Mouse (Mus musculus): ENCODE measurements around the gene Rims3. TPM values are rescaled to one million over a fixed set of nuclear protein-coding genes. Genes with fewer than 3 reads are reported as not detected.

Rims3 gene
- polyA plus RNA-seq, 1 experiment from 2014 or later, result 0.82 TPM

DNA sequence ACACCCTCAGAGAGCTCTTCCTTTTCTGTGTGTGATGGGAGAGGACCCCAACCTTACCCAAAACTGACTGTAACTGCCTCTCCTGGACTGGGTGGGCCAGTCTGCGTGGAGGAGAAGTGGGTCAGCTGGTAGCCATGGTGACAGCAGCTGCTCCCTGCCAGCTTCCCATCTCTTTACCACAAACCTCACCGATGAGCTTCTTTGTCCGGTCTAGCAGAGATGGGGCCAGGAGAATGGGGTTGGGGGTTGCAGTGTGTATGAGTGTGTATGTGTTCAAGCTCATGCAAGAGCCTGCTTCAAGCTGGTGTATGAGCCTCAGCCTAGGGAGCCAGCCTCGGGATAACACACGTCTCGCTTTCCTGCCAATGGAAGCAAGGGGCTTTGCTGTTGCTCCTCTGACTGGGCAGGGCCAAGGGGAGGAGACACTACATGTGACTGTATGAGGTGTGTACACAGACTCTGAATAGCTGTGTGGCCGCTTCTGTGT lies 15.7 kb downstream of the Rims3 start:
- ATAC-seq, result no peak
- Histone ChIP-seq H3K27ac (ENCODE audit: low read length) (no peak overlapping the region), H3K9ac (ENCODE audit: low read depth, low read length) (no peak overlapping the region), H3K36me3 (ENCODE audit: control insufficient read depth, insufficient read depth, low read length) (no peaks in the 10 kb centered on the region), H3K4me3 (ENCODE audit: low read length) (no peak overlapping the region), H3K9me3 (ENCODE audit: control insufficient read depth, low read length) (no peaks in the 10 kb centered on the region), H3K4me1 (ENCODE audit: control insufficient read depth, insufficient read depth, low read length) (no peaks in the 10 kb centered on the region), H3K4me2 (ENCODE audit: low read depth, low read length) (no peak overlapping the region), H3K27me3 (replicated peaks; ENCODE audit: control insufficient read depth, insufficient read depth, low read length) (no peaks in the 10 kb centered on the region)
- WGBS, result 53% methylated on average over 7 of the region's 7 CpGs

GRCm38 (mm10) chr4:120875961-120876360 lies 21.3 kb downstream of the Rims3 start:
- ATAC-seq, result no peak
- H3K9ac ChIP-seq (ENCODE audit: low read depth, low read length), result no peak overlapping the region
- 65% methylated on average over 3 of the region's 3 CpGs for WGBS
- H3K27me3 ChIP-seq (replicated peaks; ENCODE audit: control insufficient read depth, insufficient read depth, low read length), result no peaks in the 10 kb centered on the region
- no peaks in the 10 kb centered on the region for H3K9me3 ChIP-seq (ENCODE audit: control insufficient read depth, low read length)
- H3K27ac ChIP-seq (ENCODE audit: low read length), result no peak overlapping the region
- H3K4me1 ChIP-seq (ENCODE audit: control insufficient read depth, insufficient read depth, low read length), result no peaks in the 10 kb centered on the region
- H3K4me2 ChIP-seq (ENCODE audit: low read depth, low read length), result no peak overlapping the region
- no peak overlapping the region for H3K4me3 ChIP-seq (ENCODE audit: low read length)
- no peaks in the 10 kb centered on the region for H3K36me3 ChIP-seq (ENCODE audit: control insufficient read depth, insufficient read depth, low read length)

- ATAC-seq, result no peak
- Histone ChIP-seq H3K9me3 (ENCODE audit: control insufficient read depth, low read length) (no peaks in the 10 kb centered on the region), H3K27ac (ENCODE audit: low read length) (no peak overlapping the region), H3K4me3 (ENCODE audit: low read length) (no peak overlapping the region), H3K9ac (ENCODE audit: low read depth, low read length) (no peak overlapping the region), H3K36me3 (ENCODE audit: control insufficient read depth, insufficient read depth, low read length) (no peaks in the 10 kb centered on the region), H3K4me1 (ENCODE audit: control insufficient read depth, insufficient read depth, low read length) (no peaks in the 10 kb centered on the region), H3K4me2 (ENCODE audit: low read depth, low read length) (no peak overlapping the region), H3K27me3 (replicated peaks; ENCODE audit: control insufficient read depth, insufficient read depth, low read length) (no peaks in the 10 kb centered on the region)
- 44% methylated on average over 3 of the region's 3 CpGs for WGBS
Measured at GRCm38 (mm10) chr4:120878728-120879127, 24.1 kb downstream of the Rims3 start.

DNA sequence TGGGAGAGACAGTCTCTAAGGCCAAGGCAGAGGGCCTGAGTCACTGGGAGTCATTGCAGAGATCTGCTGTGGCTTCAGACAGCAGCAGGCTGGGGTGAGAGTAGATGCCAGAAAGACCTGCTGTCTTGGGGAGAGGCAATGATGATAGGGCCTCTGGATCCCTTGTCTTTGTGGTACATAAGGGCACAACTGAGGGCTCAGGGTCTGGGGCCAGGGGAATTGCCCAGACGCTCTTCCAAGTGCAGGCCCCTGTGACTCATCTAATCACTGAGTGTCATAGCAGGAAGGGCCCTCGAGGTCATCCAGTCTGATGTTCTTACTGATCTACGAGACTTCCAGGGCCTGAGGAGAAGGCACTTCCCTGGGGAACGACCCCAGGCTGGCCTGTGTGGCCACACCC lies 24.8 kb downstream of the Rims3 start:
- no peaks in the 10 kb centered on the region for H3K9me3 ChIP-seq (ENCODE audit: control insufficient read depth, low read length)
- no peaks in the 10 kb centered on the region for H3K36me3 ChIP-seq (ENCODE audit: control insufficient read depth, insufficient read depth, low read length)
- no peak overlapping the region for H3K4me3 ChIP-seq (ENCODE audit: low read length)
- no peak overlapping the region for H3K9ac ChIP-seq (ENCODE audit: low read depth, low read length)
- no peak overlapping the region for H3K27ac ChIP-seq (ENCODE audit: low read length)
- ATAC-seq, result no peak
- H3K4me1 ChIP-seq (ENCODE audit: control insufficient read depth, insufficient read depth, low read length), result no peaks in the 10 kb centered on the region
- no peak overlapping the region for H3K4me2 ChIP-seq (ENCODE audit: low read depth, low read length)
- WGBS, result 19% methylated on average over 4 of the region's 4 CpGs
- H3K27me3 ChIP-seq (replicated peaks; ENCODE audit: control insufficient read depth, insufficient read depth, low read length), result no peaks in the 10 kb centered on the region

GRCm38 (mm10) chr4:120880731-120881432 lies 26.3 kb downstream of the Rims3 start:
- Histone ChIP-seq H3K4me3 (ENCODE audit: low read length) (no peak overlapping the region), H3K36me3 (ENCODE audit: control insufficient read depth, insufficient read depth, low read length) (no peaks in the 10 kb centered on the region), H3K9me3 (ENCODE audit: control insufficient read depth, low read length) (no peaks in the 10 kb centered on the region), H3K9ac (ENCODE audit: low read depth, low read length) (no peak overlapping the region), H3K27ac (ENCODE audit: low read length) (no peak overlapping the region), H3K4me1 (ENCODE audit: control insufficient read depth, insufficient read depth, low read length) (peaks cover 3% of the 10 kb centered on the region), H3K27me3 (replicated peaks; ENCODE audit: control insufficient read depth, insufficient read depth, low read length) (no peaks in the 10 kb centered on the region), H3K4me2 (ENCODE audit: low read depth, low read length) (no peak overlapping the region)
- no peak for ATAC-seq
- 55% methylated on average over 6 of the region's 6 CpGs for WGBS

DNA sequence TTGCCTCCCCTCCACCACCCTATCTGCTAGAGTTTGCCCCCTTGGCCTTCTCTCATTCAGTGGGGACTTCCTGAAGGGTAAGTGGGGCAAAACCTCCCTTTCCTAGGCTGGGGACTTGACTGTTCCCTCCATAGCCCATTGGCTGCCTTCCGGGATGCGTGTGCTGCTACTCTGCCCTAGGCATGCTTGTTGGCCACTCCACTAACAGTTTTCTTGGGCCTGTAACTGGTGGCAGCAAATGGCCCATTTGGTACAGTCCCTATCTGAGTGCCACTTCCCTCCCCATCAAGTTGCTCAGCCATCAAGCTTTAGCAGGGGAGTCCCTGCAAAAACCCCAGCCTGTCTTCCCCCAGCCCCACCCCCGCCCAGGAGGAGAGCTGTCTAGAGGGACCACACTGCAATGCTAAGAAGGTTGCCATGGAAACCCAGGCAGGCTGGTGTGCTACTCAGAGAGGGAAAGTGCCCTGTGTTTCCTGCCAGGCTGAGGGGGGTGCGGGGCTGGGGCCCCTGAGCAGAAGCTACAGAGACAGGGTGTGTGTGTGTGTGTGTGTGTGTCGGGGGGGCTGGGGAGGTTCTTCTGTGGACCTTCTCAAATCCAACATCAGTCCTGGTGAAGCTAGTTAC lies 27.5 kb downstream of the Rims3 start:
- no peak for ATAC-seq
- no peak overlapping the region for H3K4me2 ChIP-seq (ENCODE audit: low read depth, low read length)
- H3K9me3 ChIP-seq (ENCODE audit: control insufficient read depth, low read length), result no peaks in the 10 kb centered on the region
- H3K27ac ChIP-seq (ENCODE audit: low read length), result no peak overlapping the region
- H3K4me3 ChIP-seq (ENCODE audit: low read length), result no peak overlapping the region
- H3K4me1 ChIP-seq (ENCODE audit: control insufficient read depth, insufficient read depth, low read length), result peaks cover 4% of the 10 kb centered on the region
- no peaks in the 10 kb centered on the region for H3K36me3 ChIP-seq (ENCODE audit: control insufficient read depth, insufficient read depth, low read length)
- H3K27me3 ChIP-seq (replicated peaks; ENCODE audit: control insufficient read depth, insufficient read depth, low read length), result no peaks in the 10 kb centered on the region
- WGBS, result 45% methylated on average over 5 of the region's 5 CpGs
- H3K9ac ChIP-seq (ENCODE audit: low read depth, low read length), result no peak overlapping the region

DNA sequence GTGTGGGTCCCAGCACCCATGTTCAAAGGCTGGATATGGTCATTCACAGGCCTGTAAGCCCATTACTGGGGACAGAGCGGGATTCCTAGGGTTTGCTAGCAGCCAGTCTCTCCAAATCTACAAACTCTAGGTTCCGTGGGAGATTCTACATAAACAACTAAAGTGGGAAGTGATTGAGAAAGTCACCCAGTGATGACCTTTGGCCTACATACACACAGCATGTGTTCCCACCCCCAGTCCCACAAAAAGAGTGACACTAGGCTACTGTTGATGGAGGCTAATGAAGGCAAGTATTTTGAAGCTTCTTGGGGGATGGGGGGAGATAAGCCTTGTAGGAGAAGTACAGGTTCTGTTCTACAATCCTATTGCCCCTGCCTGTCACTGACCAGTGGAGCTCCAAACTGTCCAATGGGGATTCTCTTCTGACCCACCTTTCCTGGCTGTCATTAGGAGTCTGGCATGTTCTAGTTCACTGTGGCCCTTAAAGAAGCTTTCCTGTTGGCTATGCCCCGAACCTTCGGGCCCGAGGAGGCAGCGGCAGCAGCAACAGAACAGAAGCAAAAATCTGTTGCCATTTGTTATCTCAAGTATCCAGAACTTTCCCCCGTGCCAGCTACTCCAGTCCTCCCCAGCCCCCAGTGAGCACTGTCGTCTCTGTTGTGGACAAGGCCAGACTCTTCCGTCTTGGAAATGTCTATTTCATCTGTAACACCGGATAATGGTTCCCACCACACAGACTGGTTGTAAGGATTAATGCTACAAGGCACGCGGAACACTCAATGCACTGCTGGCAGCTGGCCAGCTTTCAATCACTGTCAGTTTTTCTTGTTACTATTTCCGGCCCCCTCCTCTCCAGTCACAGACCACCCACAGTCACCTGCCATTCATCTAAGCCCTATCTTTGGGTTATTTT lies 30.8 kb downstream of the Rims3 start:
- Histone ChIP-seq H3K27ac (ENCODE audit: low read length) (no peak overlapping the region), H3K4me3 (ENCODE audit: low read length) (no peak overlapping the region), H3K4me1 (ENCODE audit: control insufficient read depth, insufficient read depth, low read length) (peaks cover 4% of the 10 kb centered on the region), H3K27me3 (replicated peaks; ENCODE audit: control insufficient read depth, insufficient read depth, low read length) (no peaks in the 10 kb centered on the region), H3K4me2 (ENCODE audit: low read depth, low read length) (no peak overlapping the region), H3K9ac (ENCODE audit: low read depth, low read length) (no peak overlapping the region), H3K36me3 (ENCODE audit: control insufficient read depth, insufficient read depth, low read length) (no peaks in the 10 kb centered on the region), H3K9me3 (ENCODE audit: control insufficient read depth, low read length) (no peaks in the 10 kb centered on the region)
- ATAC-seq, result no peak
- WGBS, result 36% methylated on average over 13 of the region's 13 CpGs

- no peak for ATAC-seq
- Histone ChIP-seq H3K4me3 (ENCODE audit: low read length) (no peak overlapping the region), H3K27ac (ENCODE audit: low read length) (no peak overlapping the region), H3K9ac (ENCODE audit: low read depth, low read length) (no peak overlapping the region), H3K4me1 (ENCODE audit: control insufficient read depth, insufficient read depth, low read length) (peaks cover 4% of the 10 kb centered on the region), H3K4me2 (ENCODE audit: low read depth, low read length) (no peak overlapping the region), H3K27me3 (replicated peaks; ENCODE audit: control insufficient read depth, insufficient read depth, low read length) (no peaks in the 10 kb centered on the region), H3K9me3 (ENCODE audit: control insufficient read depth, low read length) (no peaks in the 10 kb centered on the region), H3K36me3 (ENCODE audit: control insufficient read depth, insufficient read depth, low read length) (no peaks in the 10 kb centered on the region)
- 33% methylated on average over 4 of the region's 4 CpGs for WGBS
Measured at GRCm38 (mm10) chr4:120886131-120886530, 31.5 kb downstream of the Rims3 start.

GRCm38 (mm10) chr4:120886811-120887210 lies 32.2 kb downstream of the Rims3 start:
- Histone ChIP-seq H3K27me3 (replicated peaks; ENCODE audit: control insufficient read depth, insufficient read depth, low read length) (no peaks in the 10 kb centered on the region), H3K9me3 (ENCODE audit: control insufficient read depth, low read length) (no peaks in the 10 kb centered on the region), H3K4me2 (ENCODE audit: low read depth, low read length) (no peak overlapping the region), H3K27ac (ENCODE audit: low read length) (no peak overlapping the region), H3K4me3 (ENCODE audit: low read length) (no peak overlapping the region), H3K4me1 (ENCODE audit: control insufficient read depth, insufficient read depth, low read length) (peaks cover 4% of the 10 kb centered on the region), H3K9ac (ENCODE audit: low read depth, low read length) (no peak overlapping the region), H3K36me3 (ENCODE audit: control insufficient read depth, insufficient read depth, low read length) (no peaks in the 10 kb centered on the region)
- no peak for ATAC-seq
- WGBS, result 81% methylated on average over 5 of the region's 5 CpGs
